Mouse (Mus musculus): ENCODE data around the gene Gm49486. TPM values are rescaled to one million over a fixed set of nuclear protein-coding genes. Genes with fewer than 3 reads are reported as not detected.

Gm49486 gene
- 0.48 TPM for polyA plus RNA-seq (2014; fragmentation: Illumina TruSeq; extraction: RNeasy Lipid Tissue Mini Kit (QIAGEN cat#74804); ENCODE audit: low replicate concordance)

GRCm38 (mm10) chr15:79229058-79229821 is at the start of gene Gm49486, which contains the start of gene Pick1:
Gene Gm49486, plus strand, starts transcription at chr15:79229391.
Gene Pick1, plus strand, starts transcription at chr15:79229173.

GRCm38 (mm10) chr15:79254661-79255060 is 25.5 kb downstream of the Gm49486 start, which contains the start of gene Slc16a8:
Gene Slc16a8, minus strand, starts transcription at chr15:79254761.

GRCm38 (mm10) chr15:79285399-79285798 is 56.2 kb downstream of the Gm49486 start, which contains the start of gene Baiap2l2:
Gene Baiap2l2, minus strand, starts transcription at chr15:79285537.

Other genes starting within 250 kb of the Gm49486 start
- 171 TPM for gene H1f0, start 200.9 kb upstream of the Gm49486 start, polyA plus RNA-seq (2014; fragmentation: Illumina TruSeq; extraction: RNeasy Lipid Tissue Mini Kit (QIAGEN cat#74804); ENCODE audit: low replicate concordance)
- not detected for gene Galr3, start 187.5 kb upstream of the Gm49486 start, polyA plus RNA-seq (2014; fragmentation: Illumina TruSeq; extraction: RNeasy Lipid Tissue Mini Kit (QIAGEN cat#74804); ENCODE audit: low replicate concordance)
- 1.9 TPM for gene Ankrd54, start 166.5 kb upstream of the Gm49486 start, polyA plus RNA-seq (2014; fragmentation: Illumina TruSeq; extraction: RNeasy Lipid Tissue Mini Kit (QIAGEN cat#74804); ENCODE audit: low replicate concordance)
- 47.0 TPM for gene Eif3l, start 154.2 kb upstream of the Gm49486 start, polyA plus RNA-seq (2014; fragmentation: Illumina TruSeq; extraction: RNeasy Lipid Tissue Mini Kit (QIAGEN cat#74804); ENCODE audit: low replicate concordance)
- 7.6 TPM for gene Micall1, start 120.5 kb upstream of the Gm49486 start, polyA plus RNA-seq (2014; fragmentation: Illumina TruSeq; extraction: RNeasy Lipid Tissue Mini Kit (QIAGEN cat#74804); ENCODE audit: low replicate concordance)
- not detected for gene Polr2f, start 88.4 kb upstream of the Gm49486 start, polyA plus RNA-seq (2014; fragmentation: Illumina TruSeq; extraction: RNeasy Lipid Tissue Mini Kit (QIAGEN cat#74804); ENCODE audit: low replicate concordance)
- not detected for gene 1700088E04Rik, start 88.1 kb upstream of the Gm49486 start, polyA plus RNA-seq (2014; fragmentation: Illumina TruSeq; extraction: RNeasy Lipid Tissue Mini Kit (QIAGEN cat#74804); ENCODE audit: low replicate concordance)
- gene Sox10, start 64.2 kb upstream of the Gm49486 start, polyA plus RNA-seq (2014; fragmentation: Illumina TruSeq; extraction: RNeasy Lipid Tissue Mini Kit (QIAGEN cat#74804); ENCODE audit: low replicate concordance), result not detected
- gene Pick1, start 218 bp upstream of the Gm49486 start, polyA plus RNA-seq (2014; fragmentation: Illumina TruSeq; extraction: RNeasy Lipid Tissue Mini Kit (QIAGEN cat#74804); ENCODE audit: low replicate concordance), result 9.0 TPM
- not detected for gene Slc16a8, start 25.4 kb downstream of the Gm49486 start, polyA plus RNA-seq (2014; fragmentation: Illumina TruSeq; extraction: RNeasy Lipid Tissue Mini Kit (QIAGEN cat#74804); ENCODE audit: low replicate concordance)
- gene Baiap2l2, start 56.1 kb downstream of the Gm49486 start, polyA plus RNA-seq (2014; fragmentation: Illumina TruSeq; extraction: RNeasy Lipid Tissue Mini Kit (QIAGEN cat#74804); ENCODE audit: low replicate concordance), result 15.6 TPM
- gene Pla2g6, start 99.0 kb downstream of the Gm49486 start, polyA plus RNA-seq (2014; fragmentation: Illumina TruSeq; extraction: RNeasy Lipid Tissue Mini Kit (QIAGEN cat#74804); ENCODE audit: low replicate concordance), result 0.22 TPM
- 1.4 TPM for gene Maff, start 117.2 kb downstream of the Gm49486 start, polyA plus RNA-seq (2014; fragmentation: Illumina TruSeq; extraction: RNeasy Lipid Tissue Mini Kit (QIAGEN cat#74804); ENCODE audit: low replicate concordance)
- 5.6 TPM for gene Tmem184b, start 174.2 kb downstream of the Gm49486 start, polyA plus RNA-seq (2014; fragmentation: Illumina TruSeq; extraction: RNeasy Lipid Tissue Mini Kit (QIAGEN cat#74804); ENCODE audit: low replicate concordance)
- 4.5 TPM for gene Csnk1e, start 226.2 kb downstream of the Gm49486 start, polyA plus RNA-seq (2014; fragmentation: Illumina TruSeq; extraction: RNeasy Lipid Tissue Mini Kit (QIAGEN cat#74804); ENCODE audit: low replicate concordance)